Mouse (Mus musculus) intestine, embryonic 15.5 days (tissue): ENCODE measurements around the gene Pck1. TPM values are rescaled to one million over a fixed set of nuclear protein-coding genes. Genes with fewer than 3 reads are reported as not detected.

Experiments
- ATAC-seq: fragments of 200-750 bp; cut with Nextera tagmentation; 2 replicates; pipeline ENCODE4 v1.8.0; 2017; ENCODE audit warnings: moderate TSS enrichment, moderate library complexity
- H3K27ac ChIP-seq: fragments of 300-500 bp; sonication (generic); 2 replicates; pipeline ENCODE4 v1.5.1; 2015; ENCODE audit warnings: mild to moderate bottlenecking, inconsistent platforms
- H3K27me3 ChIP-seq: fragments of 300-500 bp; sonication (generic); replicated peaks from 2 replicates; pipeline ENCODE4 v1.6.1; 2015; ENCODE audit warnings: inconsistent platforms
- H3K36me3 ChIP-seq: fragments of 300-500 bp; sonication (generic); 2 replicates; pipeline ENCODE4 v1.6.1; 2015; ENCODE audit warnings: inconsistent platforms
- H3K4me1 ChIP-seq: fragments of 300-500 bp; sonication (generic); replicated peaks from 2 replicates; pipeline ENCODE4 v1.6.1; 2015; ENCODE audit warnings: inconsistent platforms
- H3K4me2 ChIP-seq: fragments of 300-500 bp; sonication (generic); replicated peaks from 2 replicates; pipeline ENCODE4 v1.6.1; 2015; ENCODE audit warnings: mild to moderate bottlenecking, inconsistent platforms
- H3K4me3 ChIP-seq: fragments of 300-500 bp; sonication (generic); replicated peaks from 2 replicates; pipeline ENCODE4 v1.5.1; 2015; ENCODE audit warnings: inconsistent platforms
- H3K9ac ChIP-seq: fragments of 300-500 bp; sonication (generic); 2 replicates; pipeline ENCODE4 v1.6.1; 2015; ENCODE audit warnings: inconsistent platforms
- H3K9me3 ChIP-seq: fragments of 300-500 bp; sonication (generic); 2 replicates; pipeline ENCODE4 v1.6.1; 2016; ENCODE audit warnings: inconsistent platforms
- WGBS: fragments of 180-500 bp; shearing (Covaris S2); methylation state at CpG from one replicate; pipeline ENCODE4 v1.1.7; 2015; 5-methylcytosine and 5-hydroxymethylcytosine counted together
- polyA plus RNA-seq: library from polyadenylated mRNA; unstranded; fragments of >200 nt; fragmentation: Nextera tagmentation; extraction: Ambion mirVana; gene quantifications from 2 replicates; pipeline ENCODE4 v1.2.1, GENCODE M21; 2015

Gene Pck1
- polyA plus RNA-seq, 1 experiment from 2014 or later = 7.0 TPM

DNA sequence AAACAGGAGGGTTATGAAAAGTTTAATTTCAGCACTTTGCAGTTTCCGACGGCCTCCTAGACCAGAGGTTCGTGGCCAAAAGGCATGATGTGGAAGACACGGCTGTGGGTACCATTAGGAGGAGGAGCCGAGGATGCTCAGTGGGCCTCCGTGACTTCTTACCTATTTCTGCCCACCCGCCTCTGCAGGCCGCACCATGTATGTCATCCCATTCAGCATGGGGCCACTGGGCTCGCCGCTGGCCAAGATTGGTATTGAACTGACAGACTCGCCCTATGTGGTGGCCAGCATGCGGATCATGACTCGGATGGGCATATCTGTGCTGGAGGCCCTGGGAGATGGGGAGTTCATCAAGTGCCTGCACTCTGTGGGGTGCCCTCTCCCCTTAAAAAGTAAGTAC, 1.7 kb downstream of the Pck1 start:
- peaks cover 24% of the 10 kb centered on the region for H3K4me1 ChIP-seq
- no peak overlapping the region for H3K27ac ChIP-seq
- H3K4me3 ChIP-seq = no peak overlapping the region
- no peaks in the 10 kb centered on the region for H3K36me3 ChIP-seq
- 93% methylated on average over 13 of the region's 13 CpGs for WGBS
- no peak overlapping the region for H3K4me2 ChIP-seq
- ATAC-seq = no peak
- no peaks in the 10 kb centered on the region for H3K27me3 ChIP-seq
- no peak overlapping the region for H3K9ac ChIP-seq
- no peaks in the 10 kb centered on the region for H3K9me3 ChIP-seq

DNA sequence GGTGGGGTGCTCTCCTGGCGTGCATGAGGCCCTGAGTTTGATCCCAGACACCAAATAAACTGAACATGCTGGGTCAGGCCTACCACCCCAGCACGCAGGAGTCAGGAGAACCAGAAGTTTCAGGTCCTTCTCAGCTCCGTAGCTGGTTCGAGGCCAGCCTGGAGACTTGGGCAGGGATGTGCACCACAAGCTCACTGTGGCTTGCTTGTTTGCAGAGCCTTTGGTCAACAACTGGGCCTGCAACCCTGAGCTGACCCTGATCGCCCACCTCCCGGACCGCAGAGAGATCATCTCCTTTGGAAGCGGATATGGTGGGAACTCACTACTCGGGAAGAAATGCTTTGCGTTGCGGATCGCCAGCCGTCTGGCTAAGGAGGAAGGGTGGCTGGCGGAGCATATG, 2.1 kb downstream of the Pck1 start:
- H3K9me3 ChIP-seq = no peaks in the 10 kb centered on the region
- H3K4me2 ChIP-seq = no peak overlapping the region
- WGBS = 93% methylated on average over 14 of the region's 14 CpGs
- no peaks in the 10 kb centered on the region for H3K27me3 ChIP-seq
- no peak overlapping the region for H3K4me3 ChIP-seq
- ATAC-seq = no peak
- no peak overlapping the region for H3K9ac ChIP-seq
- no peak overlapping the region for H3K27ac ChIP-seq
- no peaks in the 10 kb centered on the region for H3K36me3 ChIP-seq
- H3K4me1 ChIP-seq = peaks cover 29% of the 10 kb centered on the region

DNA sequence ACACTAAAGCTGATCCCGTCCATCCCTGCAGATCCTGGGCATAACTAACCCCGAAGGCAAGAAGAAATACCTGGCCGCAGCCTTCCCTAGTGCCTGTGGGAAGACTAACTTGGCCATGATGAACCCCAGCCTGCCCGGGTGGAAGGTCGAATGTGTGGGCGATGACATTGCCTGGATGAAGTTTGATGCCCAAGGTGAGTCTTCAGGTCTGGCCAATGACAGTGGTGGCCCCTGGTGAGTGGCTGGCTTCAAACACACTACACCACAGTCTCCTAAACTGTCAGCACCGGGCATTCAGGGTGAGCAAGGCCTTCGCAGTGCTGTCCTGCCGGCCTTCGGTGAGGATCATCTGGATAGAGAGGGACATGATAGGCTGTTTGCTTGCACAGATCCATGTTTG, 3.1 kb downstream of the Pck1 start:
- H3K27me3 ChIP-seq = no peaks in the 10 kb centered on the region
- peaks cover 33% of the 10 kb centered on the region for H3K4me1 ChIP-seq
- H3K9me3 ChIP-seq = no peaks in the 10 kb centered on the region
- no peak for ATAC-seq
- no peak overlapping the region for H3K4me3 ChIP-seq
- no peaks in the 10 kb centered on the region for H3K36me3 ChIP-seq
- H3K27ac ChIP-seq = no peak overlapping the region
- H3K9ac ChIP-seq = no peak overlapping the region
- H3K4me2 ChIP-seq = no peak overlapping the region
- 89% methylated on average over 10 of the region's 10 CpGs for WGBS

DNA sequence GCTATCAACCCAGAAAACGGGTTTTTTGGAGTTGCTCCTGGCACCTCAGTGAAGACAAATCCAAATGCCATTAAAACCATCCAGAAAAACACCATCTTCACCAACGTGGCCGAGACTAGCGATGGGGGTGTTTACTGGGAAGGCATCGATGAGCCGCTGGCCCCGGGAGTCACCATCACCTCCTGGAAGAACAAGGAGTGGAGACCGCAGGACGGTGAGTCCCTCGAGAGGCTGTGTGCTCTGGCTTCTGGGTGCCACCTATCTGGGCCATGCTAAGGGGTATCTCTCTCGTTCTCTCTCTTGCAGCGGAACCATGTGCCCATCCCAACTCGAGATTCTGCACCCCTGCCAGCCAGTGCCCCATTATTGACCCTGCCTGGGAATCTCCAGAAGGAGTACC, 4.1 kb downstream of the Pck1 start:
- no peak overlapping the region for H3K4me3 ChIP-seq
- peaks cover 30% of the 10 kb centered on the region for H3K4me1 ChIP-seq
- no peaks in the 10 kb centered on the region for H3K27me3 ChIP-seq
- no peak overlapping the region for H3K9ac ChIP-seq
- no peak overlapping the region for H3K4me2 ChIP-seq
- H3K27ac ChIP-seq = no peak overlapping the region
- WGBS = 88% methylated on average over 13 of the region's 13 CpGs
- no peaks in the 10 kb centered on the region for H3K9me3 ChIP-seq
- H3K36me3 ChIP-seq = no peaks in the 10 kb centered on the region
- ATAC-seq = no peak

DNA sequence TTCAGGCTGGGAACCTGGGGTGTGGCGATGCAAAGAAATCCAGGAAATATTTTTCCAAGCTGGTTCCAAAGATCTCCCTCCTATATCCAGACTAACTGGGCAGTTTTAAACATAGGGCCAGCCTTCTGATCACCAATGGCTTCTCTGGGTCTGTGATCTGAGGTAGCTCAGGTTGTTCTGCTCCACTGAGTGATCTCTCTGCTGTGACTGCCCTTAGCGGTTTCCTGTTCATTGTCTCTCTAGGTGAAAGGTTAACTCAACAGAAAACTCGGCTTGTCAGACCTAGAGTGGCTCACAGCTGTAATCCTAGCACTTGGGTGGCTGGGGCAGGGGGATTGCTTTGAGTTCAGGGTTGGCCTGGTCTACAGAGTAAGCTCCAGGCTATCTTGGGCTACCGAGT, 4.5 kb downstream of the Pck1 start:
- no peak overlapping the region for H3K9ac ChIP-seq

DNA sequence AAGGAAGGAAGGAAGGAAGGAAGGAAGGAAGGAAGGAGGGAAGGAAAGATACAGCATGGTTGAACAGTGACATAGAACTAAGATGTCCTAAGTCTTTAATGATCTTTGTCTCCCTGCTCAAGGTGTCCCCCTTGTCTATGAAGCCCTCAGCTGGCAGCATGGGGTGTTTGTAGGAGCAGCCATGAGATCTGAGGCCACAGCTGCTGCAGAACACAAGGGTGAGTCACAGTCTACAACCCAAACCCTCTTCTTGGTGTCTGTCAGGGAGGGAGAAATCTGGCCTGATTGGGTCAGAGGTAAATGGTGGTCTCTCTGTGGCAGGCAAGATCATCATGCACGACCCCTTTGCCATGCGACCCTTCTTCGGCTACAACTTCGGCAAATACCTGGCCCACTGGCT, 5.0 kb downstream of the Pck1 start:
- Histone ChIP-seq H3K4me2 (no peak overlapping the region), H3K36me3 (no peaks in the 10 kb centered on the region), H3K27ac (no peak overlapping the region), H3K9ac (no peak overlapping the region), H3K27me3 (no peaks in the 10 kb centered on the region), H3K4me1 (peaks cover 24% of the 10 kb centered on the region), H3K9me3 (no peaks in the 10 kb centered on the region), H3K4me3 (no peak overlapping the region)
- ATAC-seq = no peak
- WGBS = 93% methylated on average over 4 of the region's 4 CpGs

More for the DNA sequence above, 4.5 kb downstream of the Pck1 start:
- Histone ChIP-seq H3K4me3 (no peak overlapping the region), H3K27me3 (no peaks in the 10 kb centered on the region), H3K4me2 (no peak overlapping the region), H3K9me3 (no peaks in the 10 kb centered on the region), H3K36me3 (no peaks in the 10 kb centered on the region), H3K27ac (no peak overlapping the region), H3K4me1 (peaks cover 29% of the 10 kb centered on the region)
- no peak for ATAC-seq
- 53% methylated on average over 4 of the region's 4 CpGs for WGBS

DNA sequence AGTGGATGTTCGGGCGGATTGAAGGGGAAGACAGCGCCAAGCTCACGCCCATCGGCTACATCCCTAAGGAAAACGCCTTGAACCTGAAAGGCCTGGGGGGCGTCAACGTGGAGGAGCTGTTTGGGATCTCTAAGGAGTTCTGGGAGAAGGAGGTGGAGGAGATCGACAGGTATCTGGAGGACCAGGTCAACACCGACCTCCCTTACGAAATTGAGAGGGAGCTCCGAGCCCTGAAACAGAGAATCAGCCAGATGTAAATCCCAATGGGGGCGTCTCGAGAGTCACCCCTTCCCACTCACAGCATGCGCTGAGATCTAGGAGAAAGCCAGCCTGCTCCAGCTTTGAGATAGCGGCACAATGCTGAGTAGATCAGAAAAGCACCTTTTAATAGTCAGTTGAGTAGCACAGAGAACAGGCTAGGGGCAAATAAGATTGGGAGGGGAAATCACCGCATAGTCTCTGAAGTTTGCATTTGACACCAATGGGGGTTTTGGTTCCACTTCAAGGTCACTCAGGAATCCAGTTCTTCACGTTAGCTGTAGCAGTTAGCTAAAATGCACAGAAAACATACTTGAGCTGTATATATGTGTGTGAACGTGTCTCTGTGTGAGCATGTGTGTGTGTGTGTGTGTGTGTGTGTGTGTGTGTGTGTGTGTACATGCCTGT, 5.7 kb downstream of the Pck1 start:
- Histone ChIP-seq H3K27ac (no peak overlapping the region), H3K36me3 (no peaks in the 10 kb centered on the region), H3K9me3 (no peaks in the 10 kb centered on the region), H3K4me1 (peaks cover 19% of the 10 kb centered on the region), H3K4me2 (no peak overlapping the region), H3K27me3 (no peaks in the 10 kb centered on the region), H3K4me3 (no peak overlapping the region), H3K9ac (no peak overlapping the region)
- 87% methylated on average over 19 of the region's 19 CpGs for WGBS
- ATAC-seq = no peak

DNA sequence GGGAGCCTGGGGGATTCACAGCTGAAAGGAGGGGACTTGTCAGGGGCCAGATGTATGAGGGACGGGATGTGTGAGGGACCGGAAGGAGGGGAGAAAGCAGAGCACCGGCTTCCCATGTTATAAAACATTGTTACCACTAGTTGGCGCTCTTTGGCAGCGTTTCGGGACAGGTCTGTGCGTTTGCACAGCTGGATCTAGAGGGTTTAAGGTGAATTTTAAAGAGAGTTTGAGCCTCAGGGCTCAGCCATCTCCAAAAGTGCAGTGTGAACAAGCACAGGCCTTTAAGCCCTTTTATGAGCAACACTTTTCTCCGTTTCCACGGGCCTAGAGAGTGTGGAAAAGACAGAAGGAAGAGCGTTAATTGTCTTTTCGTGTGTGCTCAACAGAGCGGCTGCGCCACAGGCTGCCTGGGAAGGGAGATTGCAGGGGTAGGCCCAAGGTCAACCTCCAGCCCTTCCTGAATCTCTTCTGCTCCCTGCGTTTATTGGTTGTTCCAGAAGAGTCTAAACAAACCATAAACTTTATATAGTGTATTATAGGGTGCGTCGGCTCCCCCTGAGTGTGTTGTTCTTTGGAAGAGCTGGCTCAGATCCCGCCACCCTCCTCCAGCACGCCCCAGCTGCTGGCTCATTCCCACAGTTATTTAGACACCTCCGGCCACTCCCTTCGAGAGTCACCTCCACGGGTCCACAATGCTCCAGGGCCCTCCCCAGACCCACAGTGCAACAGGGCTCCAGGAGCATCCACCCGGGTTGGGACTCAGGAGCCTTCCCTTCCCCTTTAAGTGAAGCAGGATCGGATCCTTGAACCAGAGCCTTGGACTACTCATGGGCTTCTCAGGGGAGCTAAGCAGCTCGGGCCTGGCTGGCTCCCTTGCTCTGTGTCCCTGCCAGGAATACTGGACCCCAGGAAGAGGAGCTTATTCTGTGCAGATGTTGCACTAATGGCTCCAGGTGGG, 6.8 kb downstream of the Pck1 start:
- no peak overlapping the region for H3K4me3 ChIP-seq
- peak; percentile 94 for ATAC-seq
- WGBS = 15% methylated on average over 24 of the region's 24 CpGs
- H3K4me1 ChIP-seq = peaks cover 19% of the 10 kb centered on the region
- no peaks in the 10 kb centered on the region for H3K9me3 ChIP-seq
- H3K36me3 ChIP-seq = no peaks in the 10 kb centered on the region
- H3K9ac ChIP-seq = no peak overlapping the region
- peak overlapping the region; percentile 46 for H3K4me2 ChIP-seq
- no peaks in the 10 kb centered on the region for H3K27me3 ChIP-seq
- H3K27ac ChIP-seq = peak overlapping the region; percentile 91

DNA sequence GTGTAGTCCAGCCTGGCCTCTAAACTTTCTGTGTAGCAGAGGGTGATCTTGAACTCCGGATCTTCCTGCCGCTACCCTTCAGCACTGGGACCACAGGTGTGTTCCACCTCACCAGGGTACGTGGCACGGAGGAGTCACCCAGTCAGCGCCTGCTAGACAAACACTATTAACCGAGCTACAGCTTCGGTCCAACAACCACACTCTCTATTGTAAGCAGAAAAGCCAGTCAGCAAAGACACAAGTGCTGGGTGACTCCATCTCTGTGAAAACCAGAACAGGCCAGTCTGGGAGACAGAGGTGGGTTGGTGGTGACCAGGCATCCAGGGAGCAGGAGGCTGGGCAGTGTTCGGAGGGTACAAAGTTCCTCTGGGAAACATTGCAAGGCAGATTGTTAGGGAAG, 10.5 kb downstream of the Pck1 start:
- 70% methylated on average over 8 of the region's 8 CpGs for WGBS
- no peaks in the 10 kb centered on the region for H3K36me3 ChIP-seq
- ATAC-seq = no peak
- peaks cover 19% of the 10 kb centered on the region for H3K4me1 ChIP-seq
- H3K27me3 ChIP-seq = no peaks in the 10 kb centered on the region
- no peak overlapping the region for H3K27ac ChIP-seq
- no peak overlapping the region for H3K4me3 ChIP-seq
- no peak overlapping the region for H3K4me2 ChIP-seq
- no peak overlapping the region for H3K9ac ChIP-seq
- no peaks in the 10 kb centered on the region for H3K9me3 ChIP-seq

DNA sequence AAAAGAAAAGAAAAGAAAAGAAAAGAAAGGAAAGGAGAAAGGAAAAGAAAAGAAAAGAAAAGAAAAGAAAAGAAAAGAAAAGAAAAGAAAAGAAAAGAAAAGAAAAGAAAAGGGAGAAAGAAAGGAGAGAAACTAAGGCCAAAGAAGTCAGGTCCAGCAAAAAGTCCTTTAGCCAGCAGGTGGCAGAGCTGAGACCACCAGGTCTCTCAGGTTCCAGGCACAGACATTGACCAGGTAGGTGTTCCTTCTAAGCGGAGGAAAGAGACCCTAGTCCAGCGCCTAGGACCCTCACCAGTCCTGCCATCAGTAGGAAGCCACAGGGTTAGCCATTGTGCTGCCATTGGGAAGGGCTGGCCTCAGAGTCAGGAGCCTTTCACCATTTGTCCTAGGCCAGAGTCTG, 11.5 kb downstream of the Pck1 start:
- no peaks in the 10 kb centered on the region for H3K36me3 ChIP-seq
- H3K9ac ChIP-seq = no peak overlapping the region
- H3K27ac ChIP-seq = no peak overlapping the region
- no peaks in the 10 kb centered on the region for H3K9me3 ChIP-seq
- H3K4me2 ChIP-seq = no peak overlapping the region
- peaks cover 1% of the 10 kb centered on the region; the same call in 1 of the 2 replicates for H3K27me3 ChIP-seq
- no peak for ATAC-seq
- H3K4me1 ChIP-seq = peaks cover 19% of the 10 kb centered on the region
- 44% methylated on average over 2 of the region's 2 CpGs for WGBS
- H3K4me3 ChIP-seq = no peak overlapping the region

DNA sequence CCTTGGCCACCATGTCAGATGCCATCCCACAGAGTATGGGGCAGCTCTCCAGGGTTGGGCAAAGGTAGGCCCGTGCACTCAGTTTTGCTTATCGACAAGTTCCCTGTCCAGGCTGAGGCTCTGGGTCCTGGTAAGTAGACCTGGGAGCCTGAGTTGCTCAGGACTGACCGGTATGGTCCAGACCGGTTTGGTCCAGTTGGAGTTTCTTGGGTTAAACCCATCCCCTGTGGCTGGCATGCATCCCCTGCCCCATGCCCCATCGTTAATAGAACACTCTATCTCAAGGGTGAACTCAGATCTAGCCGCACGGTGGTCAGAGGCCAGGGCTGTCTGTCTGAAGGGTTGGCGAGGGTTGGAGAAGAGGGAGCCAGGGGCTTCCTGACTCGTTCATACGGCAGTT, 12.1 kb downstream of the Pck1 start:
- H3K9me3 ChIP-seq = no peaks in the 10 kb centered on the region
- H3K36me3 ChIP-seq = no peaks in the 10 kb centered on the region
- peaks cover 13% of the 10 kb centered on the region for H3K4me1 ChIP-seq
- peaks cover 7% of the 10 kb centered on the region; the same call in 1 of the 2 replicates for H3K27me3 ChIP-seq
- H3K9ac ChIP-seq = no peak overlapping the region
- H3K27ac ChIP-seq = no peak overlapping the region
- H3K4me2 ChIP-seq = no peak overlapping the region
- no peak for ATAC-seq
- WGBS = 91% methylated on average over 10 of the region's 10 CpGs
- no peak overlapping the region for H3K4me3 ChIP-seq

DNA sequence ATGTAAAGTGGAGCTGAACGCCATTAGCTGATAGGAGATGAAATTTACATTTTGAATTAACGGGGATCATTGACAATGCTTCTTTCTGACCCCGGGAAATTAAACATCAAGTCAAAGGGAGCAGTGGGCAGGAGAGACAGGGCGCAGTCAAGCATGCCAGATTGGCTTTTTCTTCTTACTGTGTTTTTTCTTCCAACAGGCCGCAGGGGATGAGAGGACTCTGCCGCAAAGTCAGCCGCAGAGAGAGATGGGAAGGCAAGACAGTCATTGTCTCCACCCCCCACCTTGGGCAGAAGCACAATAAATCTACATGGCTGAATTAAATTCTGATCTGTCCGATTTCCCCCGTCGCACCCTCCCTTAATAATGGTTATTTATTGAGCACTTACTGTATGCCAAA, 12.5 kb downstream of the Pck1 start:
- no peak for ATAC-seq
- no peaks in the 10 kb centered on the region for H3K36me3 ChIP-seq
- no peak overlapping the region for H3K4me3 ChIP-seq
- 83% methylated on average over 10 of the region's 10 CpGs for WGBS
- H3K4me2 ChIP-seq = no peak overlapping the region
- H3K27ac ChIP-seq = no peak overlapping the region
- no peak overlapping the region for H3K9ac ChIP-seq
- peaks cover 10% of the 10 kb centered on the region; the same call in 1 of the 2 replicates for H3K4me1 ChIP-seq
- peaks cover 10% of the 10 kb centered on the region for H3K27me3 ChIP-seq
- H3K9me3 ChIP-seq = no peaks in the 10 kb centered on the region
